Mouse (Mus musculus): ENCODE measurements at regions not wholly inside any gene's neighbourhood (a gene's known extent, or its start where the extent isn't known, plus 50 kb on each side); places are given as distances from the start of the nearest gene placed in this dataset.

DNA sequence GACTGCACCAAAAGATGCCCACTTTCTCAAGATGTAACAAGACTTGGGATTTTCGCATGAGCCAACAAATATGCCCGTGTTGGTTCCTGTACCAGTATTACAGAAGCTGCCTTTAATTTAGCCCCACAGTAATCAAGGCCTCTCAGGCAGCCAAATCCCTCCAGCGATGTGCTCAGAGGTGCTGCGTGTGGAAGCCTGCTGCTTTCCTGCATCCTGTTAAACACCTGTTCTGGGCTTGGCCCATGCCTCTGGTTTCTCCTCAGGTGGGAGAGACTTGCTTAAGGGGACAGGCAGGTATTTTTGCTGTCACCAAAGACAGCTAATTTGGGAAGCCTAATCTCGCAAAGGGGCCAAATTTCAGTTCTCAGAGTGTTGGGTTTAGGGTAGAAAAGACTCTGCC is 500.0 kb upstream of the Atp11b start:
- TF ChIP-seq CTCF (IDR thresholded peaks at IDR 0.05; ENCODE audit: borderline replicate concordance, insufficient read depth, low read depth, low read length) (no peak), POLR2A (IDR thresholded peaks at IDR 0.05; ENCODE audit: borderline replicate concordance, insufficient read depth, low read length) (no peak)
